Mouse (Mus musculus) embryonic fibroblast, embryonic 13.5 days (primary cell): Measurements from ENCODE around the gene Parn.

Experiments used
- CTCF ChIP-seq: IDR thresholded peaks from 2 replicates; pipeline ENCODE4 v1.5.1; 2011; ENCODE audit warnings: mild to moderate bottlenecking, control low read depth, low read length, moderate library complexity, borderline replicate concordance; ENCODE audit not compliant: insufficient read depth
- POLR2A ChIP-seq: IDR thresholded peaks from 2 replicates; pipeline ENCODE4 v1.6.1; 2011; ENCODE audit warnings: low read depth, mild to moderate bottlenecking, control low read depth, low read length, moderate library complexity

GRCm38 (mm10) chr16:13698998-13699397 is 31.0 kb upstream of the Parn start:
- TF ChIP-seq POLR2A, result no peak
- TF ChIP-seq CTCF, result no peak; the same call in 1 of the 2 replicates
